Mouse (Mus musculus) frontal cortex, postnatal 14 days (tissue): ENCODE measurements at regions not wholly inside any gene's neighbourhood (a gene's known extent, or its start where the extent isn't known, plus 50 kb on each side); places are given as distances from the start of the nearest gene placed in this dataset.

Experiments
- DNase-seq, 2 experiments: peaks; one replicate each; pipeline ENCODE4 v3.0.0; 2022; ENCODE audit warnings: low spot score in 2 of 2

DNA sequence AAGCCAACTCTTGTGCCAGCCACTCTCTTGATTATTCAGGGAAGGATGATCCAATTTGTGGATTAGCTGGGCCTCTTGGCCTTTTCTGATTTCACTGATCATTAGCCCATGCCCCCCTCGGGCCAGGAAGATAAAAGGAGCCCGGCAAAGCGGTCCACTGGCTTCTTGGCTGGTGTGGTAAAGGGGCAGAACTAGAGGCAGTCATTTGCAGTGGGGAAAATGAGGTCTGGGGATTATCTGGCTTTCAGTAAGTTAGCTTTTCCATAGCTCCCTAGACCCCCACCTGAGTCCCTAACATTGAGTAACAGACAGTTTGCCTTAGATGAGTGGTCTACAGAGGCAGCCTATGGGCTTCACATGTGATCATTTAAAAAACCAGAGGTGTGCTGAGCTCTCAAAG is 163.7 kb downstream of the Insig2 start:
- DNase-seq: no peak

- DNase-seq: no peak
Measured at GRCm38 (mm10) chr1:121176541-121176940, 155.8 kb downstream of the Insig2 start.

DNA sequence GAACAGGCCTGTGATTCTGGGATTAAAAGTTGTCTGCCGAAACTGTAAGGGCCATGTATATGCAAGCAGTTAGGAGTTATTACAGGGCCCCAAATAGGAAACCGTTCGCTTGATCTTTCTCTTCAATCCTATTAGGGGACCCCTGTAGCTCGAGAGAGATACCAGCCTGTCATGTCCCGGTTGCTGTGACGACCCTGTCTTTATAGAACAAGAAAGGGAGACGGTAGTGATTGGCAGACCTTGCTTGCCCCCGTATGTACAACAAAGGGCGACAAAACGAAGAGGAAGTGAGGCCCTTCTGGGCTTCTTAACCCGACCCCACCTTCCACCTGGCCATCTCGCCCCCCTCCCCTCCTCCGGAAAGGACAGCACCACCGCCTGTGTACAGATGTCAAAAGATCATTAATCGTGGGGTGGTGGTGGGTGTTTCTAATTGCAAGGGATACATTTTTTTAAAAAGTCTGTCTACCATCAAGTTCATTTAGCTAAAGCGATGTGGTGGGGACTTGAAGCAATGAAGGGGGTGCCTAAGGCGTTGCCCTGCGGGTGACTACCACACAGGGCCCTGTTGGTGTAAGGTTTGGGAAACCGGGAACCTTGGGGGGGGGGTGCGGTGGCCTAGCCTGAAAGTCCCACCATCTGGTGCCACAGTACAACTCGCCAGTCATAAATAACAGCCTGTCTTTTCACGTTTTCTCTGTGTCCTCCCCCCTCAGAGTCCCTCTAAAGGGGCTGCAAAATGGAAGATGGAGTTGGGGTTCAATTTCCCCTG is 155.1 kb downstream of the Insig2 start:
- no peak for DNase-seq

- DNase-seq: no peak
Measured at GRCm38 (mm10) chr1:121177908-121178311, 154.5 kb downstream of the Insig2 start.

- DNase-seq: no peak
Measured at GRCm38 (mm10) chr1:121178611-121179245, 153.7 kb downstream of the Insig2 start.

DNA sequence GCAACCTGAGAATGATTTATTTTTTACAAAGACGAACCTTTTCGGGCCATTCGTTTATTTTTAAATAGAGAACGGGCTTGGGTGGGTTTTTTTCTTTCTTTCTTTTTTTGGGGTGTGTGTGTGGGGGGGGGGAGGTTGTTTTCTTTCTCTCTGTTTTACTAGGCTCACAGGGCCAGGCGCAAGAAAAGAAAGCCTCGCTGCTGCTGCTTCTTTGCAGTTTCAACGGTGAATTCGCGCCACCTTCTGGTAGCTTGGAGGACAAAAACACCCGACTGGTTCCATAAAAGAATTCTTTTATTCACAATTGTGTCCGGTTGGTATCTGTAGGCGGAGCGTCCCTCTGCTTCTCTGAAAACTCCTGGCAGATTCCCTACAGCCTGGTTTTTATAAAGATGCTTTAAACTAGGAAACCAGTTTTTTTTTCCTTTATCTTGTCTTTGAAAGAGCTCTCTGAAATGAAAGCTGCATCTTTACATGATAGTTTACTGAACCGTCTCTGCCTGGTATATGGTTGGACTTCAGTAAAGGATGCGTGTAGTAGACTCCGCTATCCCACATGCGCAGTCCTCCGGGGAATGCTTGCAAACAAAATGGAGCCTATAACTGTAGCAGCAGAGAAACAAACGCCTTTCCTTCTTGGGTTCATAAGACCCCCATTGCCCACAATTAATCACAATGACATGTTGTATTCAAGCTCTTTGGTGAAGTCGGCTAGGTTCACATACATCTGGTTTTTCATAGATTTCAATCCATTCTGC is 151.9 kb downstream of the Insig2 start:
- DNase-seq: peak; percentile 61 to 75

- no peak for DNase-seq
Measured at GRCm38 (mm10) chr1:121188895-121189294, 143.5 kb downstream of the Insig2 start.

DNA sequence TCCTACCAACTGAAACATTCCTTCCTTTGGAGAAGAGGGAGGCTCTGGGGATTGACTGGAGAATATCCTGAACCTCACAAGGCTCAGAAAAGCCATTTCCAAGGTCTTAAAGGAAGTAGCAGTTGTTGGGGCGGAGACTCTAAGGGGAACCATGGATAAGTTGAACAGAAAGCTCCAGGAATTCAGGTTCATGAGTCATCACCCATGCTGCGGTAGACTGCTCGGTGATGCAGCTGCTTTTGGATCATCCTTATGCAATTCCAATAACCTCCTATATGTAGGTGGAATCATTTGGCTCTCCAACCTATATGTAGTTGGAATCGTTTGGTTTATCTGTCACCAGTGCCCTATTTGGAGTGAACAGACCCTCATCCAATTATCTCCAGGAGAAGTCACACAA is 137.6 kb downstream of the Insig2 start:
- no peak for DNase-seq

DNA sequence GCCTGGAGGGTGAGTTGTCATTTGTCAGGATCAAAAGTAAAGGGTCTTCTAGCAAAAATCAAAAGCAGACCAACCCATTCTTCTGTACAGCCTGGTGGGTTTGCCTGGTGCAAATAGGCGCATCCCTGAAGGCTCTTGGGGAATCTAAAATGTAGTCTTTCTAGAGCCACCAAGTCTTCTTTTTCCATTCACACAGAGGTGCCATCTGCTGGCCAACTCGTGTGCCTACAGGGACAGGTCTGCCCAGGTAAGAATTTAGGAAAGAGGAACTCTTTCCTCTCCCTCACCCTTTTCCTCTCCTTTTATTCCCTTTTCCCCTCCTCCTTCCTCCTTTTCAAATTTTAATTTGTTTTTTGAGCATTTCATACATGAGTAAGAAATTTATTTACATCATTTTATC is 116.5 kb downstream of the Insig2 start:
- no peak for DNase-seq

- no peak for DNase-seq
Measured at GRCm38 (mm10) chr1:121224250-121224649, 108.1 kb downstream of the Insig2 start.

GRCm38 (mm10) chr1:121226466-121227232 is 105.7 kb downstream of the Insig2 start:
- no peak for DNase-seq

GRCm38 (mm10) chr1:121227233-121227594 is 105.2 kb downstream of the Insig2 start:
- DNase-seq: no peak

DNA sequence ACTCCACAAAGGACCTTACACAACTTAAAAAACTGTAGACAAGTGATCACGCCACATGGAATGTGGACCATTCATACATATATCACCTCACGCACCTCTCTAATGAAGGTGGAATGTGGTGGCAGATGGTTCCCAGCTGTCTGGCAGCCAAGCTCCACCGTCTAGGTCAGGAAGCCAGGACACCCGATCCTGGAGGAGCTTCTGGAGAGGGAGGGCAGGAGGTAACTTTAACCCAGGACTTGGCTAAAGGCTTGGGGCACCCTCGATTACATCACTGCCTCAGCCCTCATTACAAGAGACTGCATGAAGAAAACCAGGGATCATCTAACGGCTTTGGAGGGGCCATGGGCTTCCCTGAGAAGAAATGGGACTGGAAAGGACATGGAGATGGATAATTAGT is 88.8 kb downstream of the Insig2 start:
- DNase-seq: no peak

DNA sequence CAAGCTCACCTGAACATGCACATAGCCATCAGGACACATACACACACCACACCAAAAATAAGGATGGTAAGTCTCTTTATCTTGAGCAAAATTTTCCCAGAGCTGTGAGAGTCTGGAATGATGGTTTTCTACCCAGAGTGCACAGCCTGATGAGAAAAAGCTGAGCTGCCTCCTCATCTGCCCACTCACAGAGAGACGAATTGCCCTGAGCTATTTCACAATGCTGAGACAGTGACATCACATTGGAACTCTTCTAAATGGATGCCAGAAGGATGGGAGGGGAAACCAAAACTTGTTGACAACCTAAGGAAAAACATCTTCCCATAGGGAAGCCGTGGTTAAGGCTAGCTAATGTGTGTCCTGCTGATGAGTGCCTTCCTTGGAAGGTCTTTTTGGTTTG is 84.8 kb downstream of the Insig2 start:
- no peak for DNase-seq

GRCm38 (mm10) chr1:121249081-121249480 is 83.3 kb downstream of the Insig2 start:
- DNase-seq: no peak

- no peak for DNase-seq
Measured at GRCm38 (mm10) chr1:121250686-121251085, 81.7 kb downstream of the Insig2 start.

DNA sequence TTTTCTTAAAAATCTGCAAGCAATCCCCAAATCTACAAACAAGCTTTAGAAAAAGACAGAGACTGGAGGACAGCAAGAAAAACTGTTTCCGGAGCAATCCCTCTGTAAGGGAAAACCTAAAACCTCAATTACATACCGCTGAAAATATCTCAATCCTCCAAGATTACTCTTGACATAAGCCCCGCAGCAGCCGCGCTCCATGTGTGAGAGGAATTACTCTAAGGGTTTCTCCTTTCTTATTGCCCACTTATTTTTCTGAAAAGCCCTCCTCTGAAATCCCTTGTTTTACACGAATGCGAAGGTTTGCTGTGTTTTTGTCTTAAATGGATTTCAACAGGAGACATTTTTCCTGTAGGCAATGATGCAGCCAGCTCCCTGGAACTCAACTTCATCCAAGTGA is 80.3 kb downstream of the Insig2 start:
- no peak for DNase-seq

- no peak for DNase-seq
Measured at GRCm38 (mm10) chr1:121254196-121254595, 78.2 kb downstream of the Insig2 start.
